16 mouse cellular contexts compared by ENCODE assay signal in the genomic region with DNA sequence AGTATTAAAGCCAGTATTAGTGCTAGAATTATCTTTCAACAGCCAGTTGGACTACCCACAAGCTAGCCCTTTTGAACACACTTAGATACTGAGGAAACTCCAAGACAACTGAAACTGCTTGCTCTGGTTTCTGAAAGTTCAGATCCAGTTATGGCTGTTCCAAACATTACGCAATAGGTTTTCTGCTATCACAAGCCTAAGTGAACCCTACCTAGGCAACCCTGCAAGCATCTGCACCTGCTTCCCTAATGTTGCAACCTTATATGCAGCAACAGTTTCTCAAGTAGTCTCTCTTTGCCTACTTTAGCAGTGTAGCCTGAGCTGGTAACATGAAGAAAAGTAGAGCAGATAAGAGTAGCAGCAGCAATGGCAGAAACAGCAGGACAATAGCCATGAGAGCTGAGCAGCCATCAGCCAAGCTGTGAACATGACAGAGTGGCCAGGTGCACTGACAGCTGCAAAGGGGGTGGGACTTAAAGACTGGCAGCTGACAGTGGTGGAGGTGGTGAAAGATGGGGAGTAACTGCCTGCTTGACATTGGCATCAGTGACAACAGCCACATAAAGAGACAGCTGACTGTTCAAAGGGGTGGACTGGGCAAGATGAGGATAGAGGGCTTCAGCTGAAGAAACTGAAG.
DNase-seq lines count a peak whose midpoint lies in the region; ATAC-seq and TF ChIP-seq lines count a peak whose summit lies in the region.
"Had no signal": no experiment of that assay in that cellular context is flagged by ENCODE, and none has a peak within 500 bp of the region (broad histone marks: within the 10 kb centered on the region; RNA-seq: fewer than 3 reads in every experiment).

No protein-coding gene starts in this region.

- 0 out of 2 replicates have a peak overlapping the region, but pooled peaks have one; percentile 5 for H3K27ac ChIP-seq in intestine, postnatal 0 days (ENCODE audit: low read depth, low read length)
- H3K27ac ChIP-seq: forebrain, embryonic 15.5 days; hindbrain, embryonic 12.5 days; limb, embryonic 13.5 days had no signal

- H3K4me2 ChIP-seq in intestine, postnatal 0 days (replicated peaks; ENCODE audit: low read depth) = no peak overlapping the region
- H3K4me2 ChIP-seq: forebrain, embryonic 15.5 days; hindbrain, embryonic 12.5 days; limb, embryonic 13.5 days had no signal

- H3K9ac ChIP-seq in intestine, postnatal 0 days (ENCODE audit: low read depth, low read length) = no peak overlapping the region
- H3K9ac ChIP-seq: forebrain, embryonic 15.5 days; hindbrain, embryonic 12.5 days; limb, embryonic 13.5 days had no signal

- DNase-seq in gastrocnemius, adult 18-20 months (ENCODE audit: low spot score) = peak; percentile 12
- DNase-seq in gastrocnemius, postnatal 36 days = no peak
- peak; percentile 43 for DNase-seq in lung, postnatal 36 days
- no peak for DNase-seq in lung, adult 2 months
- peak; percentile 14 for DNase-seq in yolk sac, embryonic 10.5 days (ENCODE audit: low spot score)
- no peak for DNase-seq in heart, postnatal 14 days
- DNase-seq in left cerebral cortex, postnatal 4 days = no peak
- DNase-seq: adrenal gland, postnatal 10 days; cerebellum, adult 11 months; kidney, adult 11 months; kidney, postnatal 14 days had no signal

- intact Hi-C loops in gastrocnemius, postnatal 36 days (cut with DNase I) = no loop called here
- intact Hi-C loops in heart, postnatal 14 days (cut with DNase I) = no loop called here
- intact Hi-C loops in left cerebral cortex, postnatal 4 days (cut with DNase I) = no loop called here

- TF ChIP-seq POLR2A in lung, adult 2 months (IDR thresholded peaks at IDR 0.05; ENCODE audit: borderline replicate concordance, extremely low read depth, low read depth, low read length) = no peak

- H3K36me3 ChIP-seq in intestine, postnatal 0 days (ENCODE audit: control insufficient read depth, insufficient read depth) = no peaks in the 10 kb centered on the region
- H3K36me3 ChIP-seq: forebrain, embryonic 15.5 days; hindbrain, embryonic 12.5 days; limb, embryonic 13.5 days had no signal

- TF ChIP-seq CTCF in lung, adult 2 months (IDR thresholded peaks at IDR 0.05; ENCODE audit: insufficient read depth, low read length) = no peak
- TF ChIP-seq CTCF in intestine, postnatal 0 days (IDR thresholded peaks at IDR 0.05; ENCODE audit: low read depth) = no peak

- H3K27me3 ChIP-seq in intestine, postnatal 0 days (replicated peaks; ENCODE audit: control insufficient read depth, insufficient read depth, low read length) = no peaks in the 10 kb centered on the region
- H3K27me3 ChIP-seq: forebrain, embryonic 15.5 days; hindbrain, embryonic 12.5 days; limb, embryonic 13.5 days had no signal

- peak; percentile 88 for ATAC-seq in intestine, postnatal 0 days
- ATAC-seq: forebrain, embryonic 15.5 days had no signal

- WGBS in lung, adult 2 months = 83% methylated on average over 1 of the region's 1 CpGs
- WGBS in intestine, postnatal 0 days = 52% methylated on average over 1 of the region's 1 CpGs

- H3K4me1 ChIP-seq in lung, adult 2 months (ENCODE audit: control insufficient read depth, insufficient read depth, low read length) = peaks cover 7% of the 10 kb centered on the region
- H3K4me1 ChIP-seq in intestine, postnatal 0 days (replicated peaks; ENCODE audit: control insufficient read depth, insufficient read depth, low read length) = no peaks in the 10 kb centered on the region
- H3K4me1 ChIP-seq: hindbrain, embryonic 12.5 days had no signal

- H3K4me3 ChIP-seq in lung, adult 2 months (replicated peaks; ENCODE audit: extremely low read depth, low read depth, low read length) = no peak overlapping the region
- no peak overlapping the region for H3K4me3 ChIP-seq in intestine, postnatal 0 days (ENCODE audit: low read depth, low read length)
- H3K4me3 ChIP-seq: forebrain, embryonic 15.5 days; hindbrain, embryonic 12.5 days; limb, embryonic 13.5 days had no signal

- no peaks in the 10 kb centered on the region for H3K9me3 ChIP-seq in intestine, postnatal 0 days (ENCODE audit: control insufficient read depth)
- H3K9me3 ChIP-seq: forebrain, embryonic 15.5 days; G1E; hindbrain, embryonic 12.5 days; limb, embryonic 13.5 days had no signal

Comparison
In these comparisons a context has a peak if more than half of its experiments do, and no peak if none do; other contexts are left out.
1. DNase-seq: peak in gastrocnemius, adult 18-20 months (single experiment), lung, postnatal 36 days (single experiment) and yolk sac, embryonic 10.5 days (single experiment); none in gastrocnemius, postnatal 36 days (0 of 2), lung, adult 2 months (single experiment), heart, postnatal 14 days (0 of 2) and left cerebral cortex, postnatal 4 days (single experiment).